Mouse (Mus musculus): ENCODE data around the gene Tenm4.

Tenm4 gene

DNA sequence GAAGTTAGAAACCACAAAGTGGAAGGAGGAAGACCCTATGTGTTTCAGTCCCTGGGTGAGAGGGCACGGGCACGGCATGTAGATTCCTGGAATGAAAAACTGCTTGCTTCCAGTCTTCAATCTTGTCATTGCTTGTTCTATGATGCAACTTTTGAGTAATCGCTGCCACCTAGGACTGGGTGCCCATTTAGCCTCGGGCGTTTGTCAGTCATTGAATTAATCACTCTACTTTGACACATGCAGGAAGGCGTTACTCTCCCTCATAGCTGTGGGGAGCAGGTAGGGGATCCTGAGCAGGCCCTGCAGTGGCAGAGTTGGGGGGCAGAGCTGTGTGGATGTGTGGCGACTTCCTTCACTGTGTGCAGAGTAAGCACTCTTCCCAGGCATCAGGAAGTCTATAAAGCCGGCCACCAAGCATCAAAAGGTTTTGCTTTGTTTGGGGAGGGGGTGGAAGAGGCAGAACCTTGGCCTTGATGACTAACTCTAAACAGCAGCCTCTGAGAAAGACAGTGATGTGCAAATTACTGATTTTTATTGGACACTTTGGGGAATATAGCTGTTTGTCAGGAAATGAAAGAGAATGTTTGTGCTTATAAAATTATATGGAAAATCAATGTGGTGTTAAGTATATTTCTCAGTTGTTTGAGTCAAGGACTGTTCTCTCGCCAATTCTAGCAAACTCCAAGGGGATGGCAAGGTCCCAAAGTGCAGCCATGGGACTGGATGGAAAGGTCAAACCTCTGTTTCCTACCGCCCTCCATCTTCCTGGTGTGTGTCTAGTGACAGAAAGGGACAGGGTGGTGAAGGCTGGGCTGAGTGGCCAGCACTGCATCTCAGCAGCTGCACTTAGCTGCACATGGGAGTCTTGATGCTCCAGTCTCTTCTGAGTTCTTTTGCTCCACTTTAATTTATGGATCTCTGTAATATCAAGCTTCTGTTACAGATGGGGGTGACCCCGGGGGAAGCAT lies 834 bp downstream of the Tenm4 start:
- TF ChIP-seq GATA4 (IDR thresholded peaks at IDR 0.05; ENCODE audit: insufficient replicate concordance, low read length): no peak

- TF ChIP-seq GATA4 (IDR thresholded peaks at IDR 0.05; ENCODE audit: insufficient replicate concordance, low read length): no peak
Observed at GRCm38 (mm10) chr7:96176781-96177180, 5.7 kb downstream of the Tenm4 start.

DNA sequence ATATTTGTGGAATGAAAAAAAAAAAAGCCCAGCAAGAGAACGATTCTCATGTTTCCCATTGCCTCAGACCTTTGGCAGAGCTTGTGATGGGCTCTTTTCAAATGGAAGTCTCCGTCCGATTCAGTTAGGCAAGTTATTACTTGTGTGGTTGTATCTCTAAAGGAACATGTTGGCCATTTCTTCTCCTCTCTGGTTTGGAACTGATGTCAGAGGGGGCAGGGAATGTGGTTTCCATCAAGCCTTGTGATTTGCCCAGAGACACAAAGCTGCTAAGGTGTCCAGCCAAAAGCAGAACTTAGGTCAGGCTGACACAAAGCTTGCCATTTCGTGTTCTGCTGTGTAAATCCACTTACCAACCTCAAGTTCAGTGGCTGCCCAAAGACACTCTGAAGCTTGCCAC lies 10.7 kb downstream of the Tenm4 start:
- no peak for TF ChIP-seq GATA4 (IDR thresholded peaks at IDR 0.05; ENCODE audit: insufficient replicate concordance, low read length)

DNA sequence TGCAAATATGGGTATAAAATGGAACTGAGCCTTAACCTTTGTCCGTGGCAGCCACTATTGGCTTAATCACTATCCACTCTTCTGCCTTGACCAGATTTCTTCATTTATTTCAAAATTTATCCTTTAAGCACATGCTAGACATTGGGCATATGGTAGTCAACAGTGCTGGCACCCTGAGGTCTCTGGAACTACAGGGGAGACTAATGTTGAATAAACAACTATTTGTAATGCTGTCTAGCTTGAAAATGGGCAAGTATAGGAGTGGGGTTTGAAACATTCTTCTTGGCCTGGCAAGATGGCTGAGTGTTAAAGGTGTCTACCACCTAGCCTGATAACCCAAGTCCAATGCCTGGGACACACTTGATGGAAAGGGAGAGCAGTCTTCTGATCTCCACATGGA lies 12.1 kb downstream of the Tenm4 start:
- no peak for TF ChIP-seq GATA4 (IDR thresholded peaks at IDR 0.05; ENCODE audit: insufficient replicate concordance, low read length)

DNA sequence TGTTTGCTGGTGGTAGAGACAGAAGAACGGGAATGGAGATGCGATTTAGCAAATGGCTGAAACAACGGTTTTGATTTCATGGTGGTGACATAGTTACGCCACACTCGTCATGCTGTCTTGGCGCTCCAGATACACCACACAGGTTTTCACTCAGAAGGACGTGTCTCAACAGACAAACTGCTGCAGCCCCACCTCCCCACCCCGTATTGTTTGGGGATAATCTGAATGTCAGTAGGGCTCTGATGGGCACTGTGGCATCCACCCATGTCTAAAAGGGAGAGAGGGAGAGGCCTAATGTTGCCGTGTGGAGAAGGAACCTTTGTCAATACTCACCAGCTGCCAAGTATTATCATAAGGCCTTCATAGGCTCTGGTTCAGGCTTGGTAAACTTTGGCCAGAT lies 14.4 kb downstream of the Tenm4 start:
- no peak for TF ChIP-seq GATA4 (IDR thresholded peaks at IDR 0.05; ENCODE audit: insufficient replicate concordance, low read length)

GRCm38 (mm10) chr7:96203812-96204560 lies 32.9 kb downstream of the Tenm4 start:
- no peak for TF ChIP-seq GATA4 (IDR thresholded peaks at IDR 0.05; ENCODE audit: insufficient replicate concordance, low read length)

- no peak for TF ChIP-seq GATA4 (IDR thresholded peaks at IDR 0.05; ENCODE audit: insufficient replicate concordance, low read length)
Observed at GRCm38 (mm10) chr7:96204809-96205350, 33.8 kb downstream of the Tenm4 start.

DNA sequence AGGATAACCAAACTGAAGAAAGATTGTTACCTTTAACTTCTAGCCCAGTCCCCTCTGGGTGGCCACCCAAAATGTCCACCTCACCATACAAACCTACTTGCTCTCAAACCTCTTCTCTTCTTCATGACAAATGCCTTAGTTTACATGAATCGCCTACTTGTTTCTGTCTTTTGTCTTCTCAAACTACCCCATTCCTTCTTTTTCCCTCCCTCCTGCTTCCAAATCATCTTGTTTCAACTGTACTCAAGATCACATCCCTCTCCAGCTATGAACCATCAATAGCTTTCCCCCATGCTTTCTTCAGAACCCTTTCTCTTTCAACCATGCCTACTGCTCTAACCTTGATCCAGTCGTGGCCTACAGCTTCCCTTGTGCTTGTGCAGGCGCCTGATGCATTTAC lies 36.0 kb downstream of the Tenm4 start:
- TF ChIP-seq GATA4 (IDR thresholded peaks at IDR 0.05; ENCODE audit: insufficient replicate concordance, low read length): no peak

GRCm38 (mm10) chr7:96209783-96210524 lies 38.9 kb downstream of the Tenm4 start:
- TF ChIP-seq GATA4 (IDR thresholded peaks at IDR 0.05; ENCODE audit: insufficient replicate concordance, low read length): no peak

GRCm38 (mm10) chr7:96210525-96211369 lies 39.7 kb downstream of the Tenm4 start:
- no peak for TF ChIP-seq GATA4 (IDR thresholded peaks at IDR 0.05; ENCODE audit: insufficient replicate concordance, low read length)

GRCm38 (mm10) chr7:96211618-96212021 lies 40.6 kb downstream of the Tenm4 start:
- TF ChIP-seq GATA4 (IDR thresholded peaks at IDR 0.05; ENCODE audit: insufficient replicate concordance, low read length): no peak

GRCm38 (mm10) chr7:96212224-96212591 lies 41.2 kb downstream of the Tenm4 start:
- no peak for TF ChIP-seq GATA4 (IDR thresholded peaks at IDR 0.05; ENCODE audit: insufficient replicate concordance, low read length)

GRCm38 (mm10) chr7:96212592-96213541 lies 41.8 kb downstream of the Tenm4 start:
- TF ChIP-seq GATA4 (IDR thresholded peaks at IDR 0.05; ENCODE audit: insufficient replicate concordance, low read length): no peak
